Mouse (Mus musculus): ENCODE measurements around the gene Slc26a9.

Slc26a9 gene

GRCm38 (mm10) chr1:131743868-131744464, at the start of gene Slc26a9:
TSS of gene Slc26a9 (plus strand) at chr1:131744022.
- no peak for DNase-seq

- no peak for DNase-seq
These were observed 48.5 kb upstream of the Slc26a9 start for GRCm38 (mm10) chr1:131695308-131695707.

GRCm38 (mm10) chr1:131696325-131696724, 47.5 kb upstream of the Slc26a9 start:
- peak; percentile 68 for DNase-seq

- DNase-seq = no peak
These were observed 45.1 kb upstream of the Slc26a9 start for GRCm38 (mm10) chr1:131698770-131699169.

- no peak for DNase-seq
These were observed 44.2 kb upstream of the Slc26a9 start for GRCm38 (mm10) chr1:131699642-131700041.

GRCm38 (mm10) chr1:131700447-131700846, 43.4 kb upstream of the Slc26a9 start:
- DNase-seq = no peak

GRCm38 (mm10) chr1:131701391-131701790, 42.4 kb upstream of the Slc26a9 start:
- DNase-seq = no peak

- no peak for DNase-seq
These were observed 41.6 kb upstream of the Slc26a9 start for GRCm38 (mm10) chr1:131702094-131702766.

GRCm38 (mm10) chr1:131703482-131703881, 40.3 kb upstream of the Slc26a9 start:
- DNase-seq = no peak

GRCm38 (mm10) chr1:131708338-131708737, 35.5 kb upstream of the Slc26a9 start:
- peak; percentile 56 for DNase-seq

GRCm38 (mm10) chr1:131711518-131711917, 32.3 kb upstream of the Slc26a9 start:
- DNase-seq = no peak

- DNase-seq = peak; percentile 89
These were observed 31.4 kb upstream of the Slc26a9 start for GRCm38 (mm10) chr1:131712386-131712785.

- no peak for DNase-seq
These were observed 29.2 kb upstream of the Slc26a9 start for GRCm38 (mm10) chr1:131714388-131715337.

GRCm38 (mm10) chr1:131718952-131719694, 24.7 kb upstream of the Slc26a9 start:
- peak; percentile 42 for DNase-seq

- no peak for DNase-seq
These were observed 21.8 kb upstream of the Slc26a9 start for GRCm38 (mm10) chr1:131721989-131722388.

- DNase-seq = no peak
These were observed 20.3 kb upstream of the Slc26a9 start for GRCm38 (mm10) chr1:131723549-131723948.

GRCm38 (mm10) chr1:131726586-131726985, 17.2 kb upstream of the Slc26a9 start:
- no peak for DNase-seq

- no peak for DNase-seq
These were observed 13.0 kb upstream of the Slc26a9 start for GRCm38 (mm10) chr1:131730639-131731437.

- DNase-seq = peak; percentile 40
These were observed 10.2 kb upstream of the Slc26a9 start for GRCm38 (mm10) chr1:131733474-131734180.

GRCm38 (mm10) chr1:131734657-131735273, 9.1 kb upstream of the Slc26a9 start:
- DNase-seq = no peak

GRCm38 (mm10) chr1:131736494-131736893, 7.3 kb upstream of the Slc26a9 start:
- no peak for DNase-seq
